Mouse (Mus musculus) liver, postnatal 0 days (tissue): Measurements from ENCODE around the gene Eif4g2. TPM values are rescaled to one million over a fixed set of nuclear protein-coding genes. Genes with fewer than 3 reads are reported as not detected.
A peak's percentile ranks its signal among the peaks of the same experiment; 100 is the strongest.

Experiments used
- ATAC-seq: fragments of 200-750 bp; cut with Nextera tagmentation; 2 replicates; pipeline ENCODE4 v1.8.0; 2017; ENCODE audit warnings: mild to moderate bottlenecking, moderate library complexity
- DNase-seq: peaks from one replicate; pipeline ENCODE4 v3.0.0-alpha.2; 2016
- H3K27ac ChIP-seq: fragments of 300-500 bp; sonication (generic); 2 replicates; pipeline ENCODE4 v1.5.1; 2014; ENCODE audit warnings: antibody characterized with exemption, moderate library complexity, mild to moderate bottlenecking, low read depth
- H3K27me3 ChIP-seq: fragments of 300-500 bp; sonication (generic); 2 replicates; pipeline ENCODE4 v1.6.1; 2014; ENCODE audit warnings: low read length, control low read depth, mixed read lengths; ENCODE audit not compliant: insufficient read depth
- H3K36me3 ChIP-seq: fragments of 300-500 bp; sonication (generic); replicated peaks from 2 replicates; pipeline ENCODE4 v1.6.1; 2014; ENCODE audit warnings: mild to moderate bottlenecking, control low read depth, low read length, moderate library complexity, mixed read lengths; ENCODE audit not compliant: insufficient read depth
- H3K4me1 ChIP-seq: fragments of 300-500 bp; sonication (generic); 2 replicates; pipeline ENCODE4 v1.6.1; 2014; ENCODE audit warnings: antibody characterized with exemption, mild to moderate bottlenecking, control low read depth; ENCODE audit not compliant: insufficient read depth
- H3K4me2 ChIP-seq: fragments of 300-500 bp; sonication (generic); 2 replicates; pipeline ENCODE4 v1.6.1; 2014; ENCODE audit warnings: low read depth, mild to moderate bottlenecking, low read length, moderate library complexity, mixed read lengths
- H3K4me3 ChIP-seq: fragments of 300-500 bp; sonication (generic); 2 replicates; pipeline ENCODE4 v1.5.1; 2014; ENCODE audit warnings: low read depth, low read length
- H3K9ac ChIP-seq: fragments of 300-500 bp; sonication (generic); replicated peaks from 2 replicates; pipeline ENCODE4 v1.6.1; 2014; ENCODE audit warnings: mild to moderate bottlenecking, moderate library complexity
- H3K9me3 ChIP-seq: fragments of 300-500 bp; sonication (generic); 2 replicates; pipeline ENCODE4 v1.6.1; 2016; ENCODE audit warnings: mild to moderate bottlenecking, control low read depth, low read length, mixed read lengths
- CTCF ChIP-seq: sonication (generic); IDR thresholded peaks from 2 replicates; pipeline ENCODE4 v1.5.1; 2016; ENCODE audit warnings: antibody characterized with exemption, low read depth
- EP300 ChIP-seq: IDR thresholded peaks from 2 replicates; pipeline ENCODE4 v1.6.1; 2016; ENCODE audit warnings: antibody characterized with exemption, low read depth, mild to moderate bottlenecking
- WGBS: fragments of 180-500 bp; shearing (Covaris S2); extraction: QIAGEN DNeasy Blood & Tissue Kit; methylation state at CpG from one replicate; pipeline ENCODE4 v1.1.7; 2014; ENCODE audit not compliant: insufficient replicate concordance; 5-methylcytosine and 5-hydroxymethylcytosine counted together
- polyA plus RNA-seq: library from polyadenylated mRNA; unstranded; fragments of >200 nt; fragmentation: Nextera tagmentation; extraction: Ambion mirVana; gene quantifications from 2 replicates; pipeline ENCODE4 v1.2.1, GENCODE M21; 2015

Gene Eif4g2
- polyA plus RNA-seq, 1 experiment from 2014 or later: 200 TPM

GRCm38 (mm10) chr7:111028281-111029045, 54.4 kb downstream of the Eif4g2 start, which contains the start of gene Ctr9:
Gene Ctr9, plus strand, starts transcription at chr7:111028951.
- peak; percentile 95 for DNase-seq
- Histone ChIP-seq H3K36me3 (peaks cover 16% of the 10 kb centered on the region), H3K4me2 (peak within 1 kb of the TSS; percentile 94), H3K9me3 (no peaks in the 10 kb centered on the region), H3K4me3 (peak within 1 kb of the TSS; percentile 96), H3K9ac (peak within 1 kb of the TSS; percentile 84), H3K27me3 (no peaks in the 10 kb centered on the region), H3K4me1 (peaks cover 25% of the 10 kb centered on the region), H3K27ac (peak within 1 kb of the TSS; percentile 95)
- 7% methylated on average over 45 of the region's 45 CpGs for WGBS
- peak; percentile 95 for ATAC-seq
- 0 out of 2 replicates have a peak, but pooled peaks have one; percentile 21 for TF ChIP-seq EP300
- no peak for TF ChIP-seq CTCF

GRCm38 (mm10) chr7:111024912-111025311, 57.9 kb downstream of the Eif4g2 start:
- TF ChIP-seq CTCF (no peak), EP300 (no peak)
- no peak for DNase-seq
- Histone ChIP-seq H3K4me1 (peaks cover 22% of the 10 kb centered on the region), H3K4me2 (no peak overlapping the region), H3K27me3 (no peaks in the 10 kb centered on the region), H3K36me3 (no peaks in the 10 kb centered on the region), H3K27ac (peak overlapping the region; percentile 86), H3K9ac (no peak overlapping the region), H3K9me3 (no peaks in the 10 kb centered on the region), H3K4me3 (no peak overlapping the region)
- WGBS: 48% methylated on average over 4 of the region's 4 CpGs
- ATAC-seq: no peak

DNA sequence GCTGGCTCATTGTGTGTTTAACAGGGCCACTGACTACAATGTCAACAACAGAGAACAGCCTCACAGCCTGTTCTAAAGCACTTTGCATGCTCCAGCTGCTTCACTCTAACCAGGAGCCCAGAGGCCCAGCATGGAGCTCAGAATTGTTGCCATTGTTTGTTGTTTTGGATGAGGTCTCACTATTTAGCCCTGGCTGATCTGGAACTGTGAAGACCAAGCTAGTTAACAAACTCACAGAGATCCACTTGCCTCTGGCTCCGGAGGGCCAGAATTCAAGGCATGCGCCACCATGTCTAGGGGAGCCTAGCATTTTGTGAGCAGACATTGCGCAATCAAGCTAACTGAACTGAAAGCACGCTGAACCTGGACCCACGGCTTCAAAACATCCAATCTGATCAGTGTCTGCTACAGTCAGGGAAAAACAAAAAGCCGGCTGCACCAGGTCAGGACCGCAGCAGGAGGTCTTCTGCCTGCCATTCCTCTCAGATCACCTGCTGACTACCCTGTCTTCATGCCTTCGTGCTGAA, 58.7 kb downstream of the Eif4g2 start:
- ATAC-seq (peak; percentile 53), DNase-seq (peak; percentile 49)
- 29% methylated on average over 8 of the region's 8 CpGs for WGBS
- H3K4me2 ChIP-seq: peak overlapping the region; percentile 56
- TF ChIP-seq EP300 (no peak), CTCF (no peak)
- H3K27ac ChIP-seq: peak overlapping the region; percentile 86
- peak overlapping the region; percentile 31; the same call in 1 of the 2 replicates for H3K9ac ChIP-seq
- H3K9me3 ChIP-seq: no peaks in the 10 kb centered on the region
- H3K4me1 ChIP-seq: peaks cover 15% of the 10 kb centered on the region
- no peaks in the 10 kb centered on the region for H3K36me3 ChIP-seq
- H3K4me3 ChIP-seq: no peak overlapping the region
- H3K27me3 ChIP-seq: no peaks in the 10 kb centered on the region

- Histone ChIP-seq H3K4me1 (peaks cover 12% of the 10 kb centered on the region), H3K36me3 (no peaks in the 10 kb centered on the region), H3K27ac (no peak overlapping the region), H3K4me3 (no peak overlapping the region), H3K27me3 (no peaks in the 10 kb centered on the region), H3K4me2 (no peak overlapping the region), H3K9me3 (no peaks in the 10 kb centered on the region), H3K9ac (no peak overlapping the region)
- 73% methylated on average over 4 of the region's 4 CpGs for WGBS
- ATAC-seq (no peak), DNase-seq (no peak)
- TF ChIP-seq CTCF (no peak), EP300 (no peak)
Observed at GRCm38 (mm10) chr7:111020814-111021213, 62.0 kb downstream of the Eif4g2 start.

Other genes starting within 250 kb of the Eif4g2 start
- gene Rnf141, start 238.6 kb downstream of the Eif4g2 start, polyA plus RNA-seq: 21.9 and 22.9 TPM in 2 replicates
- 37.4 and 45.7 TPM in 2 replicates for gene Lyve1, start 219.8 kb downstream of the Eif4g2 start, polyA plus RNA-seq
- 5.3 and 8.4 TPM in 2 replicates for gene Mrvi1, start 100.6 kb downstream of the Eif4g2 start, polyA plus RNA-seq
- 15.2 and 16.8 TPM in 2 replicates for gene Ctr9, start 54.1 kb downstream of the Eif4g2 start, polyA plus RNA-seq